Mouse (Mus musculus) adrenal gland, adult 18-20 months (tissue): Measurements from ENCODE around the gene Rcor2. TPM values are rescaled to one million over a fixed set of nuclear protein-coding genes. Genes with fewer than 3 reads are reported as not detected.
A peak's percentile ranks its signal among the peaks of the same experiment; 100 is the strongest.

Experiments
- DNase-seq, 2 experiments: peaks; one replicate each; pipeline ENCODE4 v3.0.0; 2021 to 2022; ENCODE audit warnings: low spot score in 2 of 2
- total RNA-seq, 2 experiments: library from RNA; stranded (reverse); gene quantifications; 1 replicate in 1 of 2; 2 replicates in 1 of 2; pipeline ENCODE4 v1.2.3; 2021

Gene Rcor2
- total RNA-seq, 2 experiments from 2014 or later = 1.5 to 2.5 TPM

GRCm38 (mm10) chr19:7264766-7265331 is 2.3 kb upstream of the Rcor2 start:
- DNase-seq = no peak

DNA sequence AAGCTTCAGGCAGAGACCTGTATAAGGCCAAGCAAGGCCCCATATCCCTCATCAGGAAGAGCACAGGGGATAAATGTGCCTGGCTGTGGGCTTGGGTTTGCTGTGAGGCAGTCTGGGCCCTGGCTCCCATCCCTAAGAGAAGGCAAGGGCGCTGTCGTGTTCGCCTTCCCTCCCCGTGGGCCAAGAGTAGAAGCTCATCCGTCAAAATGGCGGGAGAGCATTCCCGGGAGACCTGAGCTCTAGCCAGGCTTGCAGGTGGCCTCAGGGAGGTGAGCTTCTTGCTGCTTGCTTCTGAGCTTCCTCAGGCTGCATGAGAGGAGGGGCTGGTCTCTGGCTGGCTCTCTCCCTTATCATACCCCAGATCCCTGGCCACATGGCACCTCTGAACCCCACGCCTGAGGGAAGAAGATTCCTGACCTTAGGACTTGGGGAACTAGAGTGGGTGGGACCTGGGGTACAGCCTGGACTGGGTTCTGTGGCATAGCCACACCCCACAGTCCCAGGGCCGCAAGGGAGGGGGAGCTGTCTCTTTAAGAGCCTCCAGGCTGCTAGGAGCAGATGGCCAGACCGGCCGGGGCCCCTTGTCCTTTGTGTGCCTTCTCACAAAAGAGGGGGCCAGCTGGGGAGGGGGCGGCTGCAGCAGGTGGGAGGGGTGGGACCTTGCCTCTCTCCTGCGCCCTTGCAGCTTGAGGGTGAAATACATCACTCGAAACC is 1.5 kb upstream of the Rcor2 start:
- DNase-seq = no peak

DNA sequence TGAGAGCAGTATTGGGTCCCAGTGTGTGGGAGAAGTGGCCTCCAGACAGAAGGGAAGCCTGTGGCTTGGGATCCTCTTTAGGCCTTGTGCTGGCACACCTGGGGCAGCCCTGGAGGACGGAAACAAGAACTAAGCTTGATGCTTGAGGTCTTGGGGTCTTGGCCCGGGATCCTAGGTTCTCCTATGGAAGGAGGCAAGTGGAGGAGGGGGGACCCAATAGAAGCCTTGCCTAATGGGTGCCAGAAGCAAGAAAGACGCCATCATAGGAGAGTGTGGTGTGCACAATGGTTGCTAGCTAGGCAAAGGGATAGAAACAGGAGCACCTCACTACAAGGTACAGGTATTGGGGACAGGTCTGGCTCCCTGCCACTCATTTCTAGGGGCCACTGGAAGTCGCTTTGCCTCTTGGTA is 699 bp upstream of the Rcor2 start:
- no peak for DNase-seq

GRCm38 (mm10) chr19:7267781-7268721 is 926 bp downstream of the Rcor2 start:
- DNase-seq = peak; percentile 60 to 70

DNA sequence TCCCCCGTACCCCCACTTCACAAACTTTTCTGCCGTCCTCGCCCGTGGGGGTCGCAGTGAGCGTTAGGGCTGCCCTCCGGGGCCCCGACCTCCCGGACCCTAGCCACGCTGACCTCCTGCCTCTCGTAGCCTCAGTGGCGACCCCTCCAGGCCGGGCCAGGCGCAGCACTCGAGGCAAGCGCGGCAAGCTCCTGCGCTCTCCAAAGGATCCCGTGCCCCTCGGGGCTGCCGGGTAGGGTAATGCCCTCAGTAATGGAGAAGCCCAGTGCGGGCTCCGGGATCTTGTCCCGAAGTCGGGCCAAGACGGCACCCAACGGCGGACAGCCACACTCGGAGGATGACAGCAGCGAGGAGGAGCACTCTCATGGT is 1.6 kb downstream of the Rcor2 start:
- peak; percentile 70 to 79 for DNase-seq

DNA sequence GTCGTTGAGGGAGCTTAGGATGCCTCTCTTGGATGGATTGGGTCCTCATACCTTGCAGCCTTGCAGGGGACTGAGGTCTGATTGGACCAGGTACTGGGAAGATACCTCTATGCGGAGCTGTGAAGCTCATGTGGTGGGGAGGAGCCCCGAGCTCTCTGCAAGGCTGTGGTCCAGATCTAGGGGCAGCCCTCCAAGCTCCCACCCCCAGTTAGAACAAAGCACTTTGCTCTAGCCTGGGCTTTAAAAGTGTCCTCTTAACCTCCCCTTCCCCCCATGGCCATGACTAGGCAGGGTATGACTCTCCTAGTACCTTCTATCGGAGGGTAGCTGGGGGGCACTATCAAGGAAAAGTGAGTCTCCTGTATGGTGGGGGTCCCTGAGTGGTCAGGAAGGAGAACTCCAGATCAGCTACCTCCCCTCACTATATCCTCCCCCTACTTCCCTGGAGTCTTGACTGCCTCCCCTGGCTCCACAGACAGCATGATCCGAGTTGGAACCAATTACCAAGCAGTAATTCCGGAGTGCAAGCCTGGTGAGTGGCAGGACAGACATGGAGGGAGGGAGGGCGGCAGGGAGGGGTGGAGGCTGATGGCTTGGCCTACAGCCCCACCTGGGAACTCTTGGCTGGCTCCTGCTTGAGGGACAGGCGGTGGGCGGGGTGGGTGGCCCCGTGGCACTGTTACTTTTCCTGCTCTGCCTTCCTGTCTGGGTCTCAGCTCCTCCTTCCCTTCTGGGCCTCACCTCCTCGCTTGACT is 2.3 kb downstream of the Rcor2 start:
- DNase-seq = no peak

- DNase-seq = no peak
Measured at GRCm38 (mm10) chr19:7273486-7273885, 6.4 kb downstream of the Rcor2 start.

- no peak for DNase-seq
Measured at GRCm38 (mm10) chr19:7274326-7274990, 7.3 kb downstream of the Rcor2 start.

- DNase-seq = no peak
Measured at GRCm38 (mm10) chr19:7275131-7275789, 8.1 kb downstream of the Rcor2 start.

DNA sequence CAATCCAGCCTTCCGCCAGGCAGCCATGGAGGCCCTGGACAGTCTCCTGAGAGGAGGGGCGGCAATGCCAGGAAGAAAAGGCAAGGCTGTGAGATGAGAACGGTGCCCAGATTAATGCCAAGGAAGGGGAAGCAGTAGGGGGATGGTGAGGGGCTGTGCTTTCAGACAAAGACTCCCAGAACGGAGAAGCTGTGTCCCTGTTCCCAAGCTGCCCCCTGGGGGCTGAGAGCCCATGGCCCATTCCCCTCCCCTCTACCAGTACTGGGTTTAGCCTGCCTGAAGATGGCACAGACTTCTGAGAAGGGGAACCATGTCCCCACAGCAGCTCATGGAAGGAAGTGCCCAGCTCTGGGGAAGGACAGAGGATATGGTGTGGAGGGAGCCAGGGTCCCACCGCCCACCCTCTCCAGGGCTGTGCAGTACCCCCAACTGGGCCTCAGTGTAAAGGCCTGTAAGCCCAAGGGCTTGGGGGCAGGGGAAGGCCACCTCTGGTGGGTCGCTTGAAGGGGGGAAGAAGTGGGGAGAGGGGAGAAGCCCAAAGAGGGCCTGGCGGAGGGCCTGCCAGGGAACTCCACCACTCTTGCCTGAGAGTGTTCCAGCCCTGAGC is 9.0 kb downstream of the Rcor2 start:
- DNase-seq = no peak

- no peak for DNase-seq
Measured at GRCm38 (mm10) chr19:7276796-7277195, 9.7 kb downstream of the Rcor2 start.

GRCm38 (mm10) chr19:7278200-7278906 is 11.2 kb downstream of the Rcor2 start:
- no peak for DNase-seq

DNA sequence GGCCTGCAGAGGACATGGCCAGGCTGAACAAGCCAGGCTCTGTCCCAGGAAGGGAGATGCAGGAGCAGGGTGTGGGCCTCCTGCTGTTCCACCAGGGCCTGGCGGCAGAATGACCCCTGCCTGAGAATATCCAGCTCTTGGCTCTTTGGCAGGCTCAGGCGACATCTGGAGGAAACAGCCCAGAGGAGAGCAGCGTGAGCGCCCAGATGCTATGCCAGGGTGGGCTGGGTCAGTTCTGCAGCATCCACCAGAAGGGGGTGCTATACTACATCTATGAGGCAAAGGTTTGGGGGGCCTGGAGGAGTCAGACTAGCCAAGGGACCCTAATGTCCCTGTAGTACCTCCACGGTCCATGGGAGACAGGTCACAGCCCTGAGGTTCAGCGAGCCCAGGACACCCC is 12.0 kb downstream of the Rcor2 start:
- no peak for DNase-seq

DNA sequence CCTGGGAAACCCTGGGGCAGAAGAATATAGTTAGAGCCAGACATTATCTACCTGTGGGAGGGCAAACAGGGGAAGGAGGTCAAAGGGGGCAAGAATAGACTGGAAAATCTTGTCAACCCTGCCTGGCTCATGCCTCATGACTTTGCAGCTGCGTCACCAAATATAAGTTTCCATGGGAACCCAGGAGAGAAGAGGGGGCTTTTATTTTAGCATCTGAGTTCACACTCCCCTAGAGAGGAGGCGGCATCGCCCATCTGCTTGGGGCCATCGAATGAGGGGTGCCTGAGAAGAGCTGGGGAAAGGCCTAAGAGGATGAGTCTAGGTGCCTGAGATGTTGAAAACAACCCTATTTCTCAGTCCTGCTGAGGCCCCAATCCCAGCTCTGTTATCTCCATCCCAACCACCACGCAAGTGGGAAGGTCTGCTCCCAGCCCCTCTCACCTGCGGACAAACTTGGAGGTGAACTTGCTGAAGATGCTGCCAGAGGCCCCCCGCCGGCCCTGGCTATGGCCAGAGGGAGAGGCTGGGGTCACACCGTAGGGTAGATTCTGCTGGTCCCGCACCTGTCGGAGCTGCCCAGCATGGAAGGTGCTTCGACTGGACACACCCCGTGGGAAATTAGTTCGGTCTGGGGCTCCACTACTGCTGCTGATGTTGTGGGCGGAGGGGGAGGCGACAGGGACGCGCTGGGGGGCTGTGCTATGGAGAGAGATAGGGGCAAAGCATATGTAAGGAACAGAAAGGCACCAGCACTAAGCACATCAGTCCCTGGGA is 13.6 kb downstream of the Rcor2 start:
- DNase-seq = no peak

- no peak for DNase-seq
Measured at GRCm38 (mm10) chr19:7286563-7287315, 19.6 kb downstream of the Rcor2 start.

DNA sequence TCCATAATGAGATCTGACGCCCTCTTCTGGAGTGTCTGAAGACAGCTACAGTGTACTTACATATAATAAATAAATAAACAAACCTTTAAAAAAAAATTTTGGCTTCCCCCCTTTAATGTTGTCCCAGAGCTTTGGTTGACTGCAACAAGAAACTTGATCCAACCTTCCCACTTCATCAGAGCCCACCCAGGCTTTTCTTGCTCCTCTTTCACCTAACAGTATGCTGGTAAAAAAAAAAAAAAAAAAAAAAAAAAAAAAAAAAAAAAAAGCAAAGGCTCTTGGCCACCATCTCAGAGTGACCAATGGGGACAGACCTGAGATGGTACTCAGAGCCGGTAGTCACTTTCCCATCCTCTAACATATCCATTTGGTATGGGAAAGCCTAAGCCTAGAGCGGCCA is 21.2 kb downstream of the Rcor2 start:
- no peak for DNase-seq

- no peak for DNase-seq
Measured at GRCm38 (mm10) chr19:7289767-7290166, 22.6 kb downstream of the Rcor2 start.
